Mouse (Mus musculus) T-helper 1 cell (primary cell): ENCODE results near the gene Elfn2.

Experiments
- in situ Hi-C: fragments of 300-600 bp; cut with MboI, MseI; formaldehyde crosslinking; loops from one replicate; pipeline ENCODE4 v1.15.1; 2025; ENCODE audit warnings: high pct_unique_total_duplicates

The Elfn2 gene

GRCm38 (mm10) chr15:78683474-78683873 lies 35.1 kb downstream of the Elfn2 start:
- in situ Hi-C loops = no loop called here

- in situ Hi-C loops = no loop called here
These were observed 36.8 kb downstream of the Elfn2 start for GRCm38 (mm10) chr15:78681781-78682180.

DNA sequence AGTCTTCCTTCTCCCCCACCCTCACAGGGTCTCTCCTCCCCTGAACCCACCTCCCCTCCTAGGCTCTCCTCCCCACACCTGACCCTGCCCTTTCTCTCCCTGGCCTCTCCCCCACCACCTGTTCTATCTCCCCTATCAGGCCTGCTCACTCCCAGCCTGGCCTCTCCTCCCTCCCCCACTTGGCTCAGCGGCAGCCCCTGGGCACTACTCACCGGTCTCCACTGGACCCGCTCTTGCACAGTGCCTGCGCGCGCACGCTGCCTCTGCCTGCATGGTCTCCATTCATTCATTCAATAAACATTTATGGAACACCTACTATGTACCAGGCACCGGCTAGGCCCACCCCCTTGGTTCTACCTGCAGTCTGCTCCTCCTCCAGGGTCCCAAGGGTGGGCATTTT lies 37.3 kb downstream of the Elfn2 start:
- in situ Hi-C loops = no loop called here

- in situ Hi-C loops = no loop called here
These were observed 38.3 kb downstream of the Elfn2 start for GRCm38 (mm10) chr15:78680291-78680690.

- in situ Hi-C loops = no loop called here
These were observed 40.9 kb downstream of the Elfn2 start for GRCm38 (mm10) chr15:78677708-78678107.

GRCm38 (mm10) chr15:78677015-78677414 lies 41.6 kb downstream of the Elfn2 start:
- in situ Hi-C loops = no loop called here

DNA sequence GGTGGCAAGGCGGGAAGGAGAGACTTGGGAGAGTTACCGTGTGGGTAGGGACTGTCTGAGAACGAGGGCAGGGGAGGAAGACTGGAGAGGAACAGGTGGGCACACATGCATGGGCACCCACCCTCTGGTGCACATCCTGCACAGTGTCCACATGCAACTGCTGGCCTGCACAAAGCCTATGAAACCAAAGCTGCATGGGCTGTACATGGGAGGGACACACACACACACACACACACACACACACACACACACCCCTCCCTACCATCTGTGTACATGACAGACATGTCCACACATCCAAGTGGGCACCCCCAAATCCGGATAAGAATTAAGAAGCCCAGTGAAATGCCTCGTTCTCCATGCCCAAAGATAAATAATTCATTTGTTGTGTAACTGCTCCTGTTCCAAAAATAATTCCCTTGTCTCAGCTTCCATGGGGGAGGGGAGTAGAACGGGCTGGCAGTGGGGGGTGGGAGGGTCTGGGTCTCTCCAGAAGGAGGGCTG lies 43.6 kb downstream of the Elfn2 start:
- in situ Hi-C loops = loop anchor here (25.0 kb wide), 1 partner anchor 663 kb away; no protein-coding TSS in a partner anchor

- in situ Hi-C loops = loop anchor here (25.0 kb wide), 1 partner anchor 661 kb away; no protein-coding TSS in a partner anchor
These were observed 45.1 kb downstream of the Elfn2 start for GRCm38 (mm10) chr15:78673436-78673835.

- in situ Hi-C loops = loop anchor here (25.0 kb wide), 1 partner anchor 658 kb away; no protein-coding TSS in a partner anchor
These were observed 48.2 kb downstream of the Elfn2 start for GRCm38 (mm10) chr15:78670341-78670740.

GRCm38 (mm10) chr15:78669221-78669871 lies 49.2 kb downstream of the Elfn2 start:
- in situ Hi-C loops = loop anchor here (25.0 kb wide), 1 partner anchor 657 kb away; no protein-coding TSS in a partner anchor

- in situ Hi-C loops = loop anchor here (25.0 kb wide), 1 partner anchor 652 kb away; no protein-coding TSS in a partner anchor
These were observed 54.3 kb downstream of the Elfn2 start for GRCm38 (mm10) chr15:78664268-78664667.

- in situ Hi-C loops = loop anchor here (25.0 kb wide), 1 partner anchor 639 kb away; no protein-coding TSS in a partner anchor
These were observed 67.4 kb downstream of the Elfn2 start for GRCm38 (mm10) chr15:78651169-78651568.

DNA sequence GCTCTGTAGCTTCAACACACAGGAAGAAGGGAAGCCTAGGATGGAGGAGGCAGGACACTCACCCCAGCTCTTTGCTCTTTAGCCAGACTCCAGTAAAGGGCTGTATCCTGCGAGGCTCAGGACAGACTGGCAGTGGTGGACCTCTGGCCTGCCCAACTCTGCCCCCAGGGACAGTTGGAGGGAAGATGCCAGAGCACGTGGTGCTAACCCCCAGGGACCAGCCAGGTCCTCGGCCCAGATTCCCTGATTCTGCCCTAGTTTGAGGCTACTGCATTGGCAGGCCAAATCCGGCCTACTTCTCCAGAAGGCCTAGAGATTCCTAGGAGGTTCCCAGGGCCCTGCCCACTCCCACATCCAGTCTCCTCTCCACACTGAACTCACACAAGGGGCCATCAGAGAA lies 70.8 kb downstream of the Elfn2 start:
- in situ Hi-C loops = no loop called here

- in situ Hi-C loops = no loop called here
These were observed 74.0 kb downstream of the Elfn2 start for GRCm38 (mm10) chr15:78644606-78645005.

DNA sequence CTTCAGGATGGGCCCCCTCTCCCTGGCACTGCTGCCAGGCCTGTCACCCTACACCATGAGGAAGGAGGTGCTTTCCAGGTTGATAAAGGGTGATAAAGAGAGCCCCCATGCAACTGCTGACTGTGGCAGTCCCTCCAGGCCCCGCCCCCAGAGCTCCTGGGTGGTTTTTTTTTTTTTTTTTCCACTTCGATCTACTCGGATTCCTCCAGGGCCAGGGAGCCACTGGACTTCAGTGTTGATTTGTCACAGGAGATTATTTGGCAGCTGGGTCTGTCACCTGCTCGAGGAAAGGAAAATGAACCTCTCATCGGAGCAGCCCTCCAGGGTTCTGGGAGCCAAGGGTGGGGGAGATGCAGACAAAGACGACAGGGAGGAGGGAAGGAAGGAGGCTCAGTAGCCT lies 74.9 kb downstream of the Elfn2 start:
- in situ Hi-C loops = no loop called here

DNA sequence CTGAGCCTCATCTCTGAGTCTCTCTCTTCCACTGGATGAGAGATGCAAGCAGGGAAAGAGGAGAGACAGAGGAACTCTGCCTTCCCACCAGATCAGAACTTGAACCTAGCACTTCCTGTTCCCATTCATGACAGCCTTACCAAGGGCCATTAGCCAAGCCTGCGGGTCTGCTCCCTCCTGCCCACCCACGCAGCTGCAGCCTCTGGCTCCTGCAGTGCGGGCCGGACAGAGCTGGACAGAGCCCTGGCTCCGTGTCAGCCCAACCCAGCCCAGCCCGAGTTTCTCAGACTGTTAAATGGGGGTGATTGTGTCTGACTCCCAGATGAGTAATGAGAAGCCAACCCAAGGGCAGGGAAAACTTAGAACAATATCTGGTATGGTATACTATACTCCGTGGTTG lies 83.3 kb downstream of the Elfn2 start:
- in situ Hi-C loops = no loop called here

- in situ Hi-C loops = no loop called here
These were observed 84.4 kb downstream of the Elfn2 start for GRCm38 (mm10) chr15:78634095-78634737.

- in situ Hi-C loops = no loop called here
These were observed 85.2 kb downstream of the Elfn2 start for GRCm38 (mm10) chr15:78633413-78633812.

DNA sequence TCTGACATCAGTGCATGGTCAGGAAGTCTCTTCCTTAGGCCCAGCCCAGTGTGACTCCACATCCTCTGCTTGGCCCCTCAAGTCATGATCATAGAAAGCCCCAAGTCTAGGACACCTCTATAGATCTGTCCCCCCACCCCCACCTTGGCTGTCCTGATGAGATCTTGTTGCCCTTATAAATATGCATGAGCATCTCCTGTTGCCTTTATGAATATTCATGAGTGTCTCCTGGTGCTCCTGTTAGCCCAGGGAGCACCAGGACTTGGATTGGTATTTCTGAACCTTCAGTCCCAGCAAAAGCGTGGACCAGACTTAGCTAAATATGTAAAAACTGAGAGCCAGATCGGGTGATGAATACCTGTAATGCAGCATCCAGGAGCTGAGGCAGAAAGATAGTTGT lies 86.2 kb downstream of the Elfn2 start:
- in situ Hi-C loops = no loop called here

- in situ Hi-C loops = loop anchor here (5.0 kb wide), 1 partner anchor 61 kb away; no protein-coding TSS in a partner anchor
These were observed 92.3 kb downstream of the Elfn2 start for GRCm38 (mm10) chr15:78626285-78626684.

GRCm38 (mm10) chr15:78624961-78625360 lies 93.6 kb downstream of the Elfn2 start:
- in situ Hi-C loops = loop anchor here (5.0 kb wide), 2 partner anchors 62 to 117 kb away; no protein-coding TSS in a partner anchor

- in situ Hi-C loops = loop anchor here (5.0 kb wide), 1 partner anchor 118 kb away; no protein-coding TSS in a partner anchor
These were observed 94.1 kb downstream of the Elfn2 start for GRCm38 (mm10) chr15:78624431-78624950.
